Mouse (Mus musculus) G1E (cell line): Measurements from ENCODE around the gene Ralgps1.

Experiments used
- CTCF ChIP-seq: IDR thresholded peaks from 2 replicates; pipeline ENCODE4 v1.5.1; 2012; ENCODE audit warnings: low read depth, low read length, inconsistent platforms, mixed read lengths
- TAL1 ChIP-seq: conservative IDR thresholded peaks from 2 replicates; pipeline ENCODE4 v1.6.1; 2012; ENCODE audit warnings: low read depth, low read length, inconsistent platforms, mixed read lengths

- no peak for TF ChIP-seq CTCF
- TF ChIP-seq TAL1: no peak
Observed at GRCm38 (mm10) chr2:33232782-33233570, 138.3 kb downstream of the Ralgps1 start.
